Mouse (Mus musculus) skeletal muscle tissue, adult 2 months (tissue): ENCODE results near the gene Cnnm3.

Source experiments
- DNase-seq: peaks from one replicate; pipeline ENCODE4 v3.0.0-alpha.2; 2012; ENCODE audit warnings: low read depth, low spot score

The Cnnm3 gene

GRCm38 (mm10) chr1:36556553-36557456, 45.1 kb downstream of the Cnnm3 start:
- DNase-seq = peak; percentile 83

- no peak for DNase-seq
Observed at GRCm38 (mm10) chr1:36557457-36558011, 45.9 kb downstream of the Cnnm3 start.

GRCm38 (mm10) chr1:36558031-36558993, 46.6 kb downstream of the Cnnm3 start, which contains the start of gene Sema4c:
Gene Sema4c (minus strand): TSS chr1:36558349.
- no peak for DNase-seq

- no peak for DNase-seq
Observed at GRCm38 (mm10) chr1:36559256-36559655, 47.6 kb downstream of the Cnnm3 start.

- DNase-seq = no peak
Observed at GRCm38 (mm10) chr1:36559888-36560287, 48.2 kb downstream of the Cnnm3 start.

GRCm38 (mm10) chr1:36560903-36561302, 49.2 kb downstream of the Cnnm3 start:
- no peak for DNase-seq

GRCm38 (mm10) chr1:36562388-36562787, 50.7 kb downstream of the Cnnm3 start:
- DNase-seq = no peak

- DNase-seq = no peak
Observed at GRCm38 (mm10) chr1:36563197-36563596, 51.5 kb downstream of the Cnnm3 start.

- no peak for DNase-seq
Observed at GRCm38 (mm10) chr1:36563632-36564031, 52.0 kb downstream of the Cnnm3 start.

GRCm38 (mm10) chr1:36564101-36564500, 52.4 kb downstream of the Cnnm3 start:
- DNase-seq = no peak

GRCm38 (mm10) chr1:36566425-36566824, 54.8 kb downstream of the Cnnm3 start:
- no peak for DNase-seq

GRCm38 (mm10) chr1:36567818-36568603, 56.3 kb downstream of the Cnnm3 start:
- DNase-seq = no peak

- DNase-seq = no peak
Observed at GRCm38 (mm10) chr1:36568776-36569175, 57.1 kb downstream of the Cnnm3 start.

GRCm38 (mm10) chr1:36569694-36570276, 58.1 kb downstream of the Cnnm3 start:
- DNase-seq = no peak

- no peak for DNase-seq
Observed at GRCm38 (mm10) chr1:36570320-36570719, 58.7 kb downstream of the Cnnm3 start.

GRCm38 (mm10) chr1:36571627-36572026, 60.0 kb downstream of the Cnnm3 start:
- DNase-seq = peak; percentile 78

- no peak for DNase-seq
Observed at GRCm38 (mm10) chr1:36572140-36572700, 60.6 kb downstream of the Cnnm3 start.

- DNase-seq = peak; percentile 85
Observed at GRCm38 (mm10) chr1:36572709-36573108, 61.0 kb downstream of the Cnnm3 start.

- DNase-seq = no peak
Observed at GRCm38 (mm10) chr1:36573524-36573923, 61.9 kb downstream of the Cnnm3 start.
